Mouse (Mus musculus) thymus, adult 2 months (tissue): Measurements from ENCODE around the gene Trip13. TPM values are rescaled to one million over a fixed set of nuclear protein-coding genes. Genes with fewer than 3 reads are reported as not detected.
A peak's percentile ranks its signal among the peaks of the same experiment; 100 is the strongest.

Experiments used
- DNase-seq: peaks from one replicate; pipeline ENCODE4 v3.0.0; 2021
- H3K27ac ChIP-seq: fragments of 200-500 bp; 2 replicates; pipeline ENCODE4 v1.5.1; 2012; ENCODE audit warnings: low read length, control low read depth; ENCODE audit not compliant: control insufficient read depth, insufficient read depth
- H3K27me3 ChIP-seq: fragments of 200-500 bp; 2 replicates; pipeline ENCODE4 v1.6.1; 2012; ENCODE audit warnings: mild to moderate bottlenecking, low read length, moderate library complexity, mixed read lengths; ENCODE audit not compliant: control insufficient read depth, insufficient read depth
- H3K36me3 ChIP-seq: fragments of 200-500 bp; 2 replicates; pipeline ENCODE4 v1.6.1; 2012; ENCODE audit warnings: mild to moderate bottlenecking, low read length, moderate library complexity; ENCODE audit not compliant: control insufficient read depth, insufficient read depth
- H3K4me1 ChIP-seq: fragments of 200-500 bp; replicated peaks from 2 replicates; pipeline ENCODE4 v1.6.1; 2012; ENCODE audit warnings: low read length; ENCODE audit not compliant: control insufficient read depth, insufficient read depth
- H3K4me3 ChIP-seq: fragments of 200-500 bp; 2 replicates; pipeline ENCODE4 v1.5.1; 2012; ENCODE audit warnings: mild to moderate bottlenecking, low read length, control low read depth, moderate library complexity; ENCODE audit not compliant: control insufficient read depth, insufficient read depth
- CTCF ChIP-seq: fragments of 200-500 bp; IDR thresholded peaks from 2 replicates; pipeline ENCODE4 v1.5.1; 2012; ENCODE audit warnings: mild to moderate bottlenecking, control low read depth, low read length, moderate library complexity, borderline replicate concordance; ENCODE audit not compliant: control insufficient read depth, poor library complexity, insufficient read depth; ENCODE audit errors: extremely low read depth
- POLR2A ChIP-seq: fragments of 200-500 bp; IDR thresholded peaks from 2 replicates; pipeline ENCODE4 v1.6.1; 2012; ENCODE audit warnings: mild to moderate bottlenecking, low read length, control low read depth, moderate library complexity; ENCODE audit not compliant: control insufficient read depth, poor library complexity, insufficient read depth; ENCODE audit errors: extremely low read depth
- WGBS: fragments of 180-500 bp; shearing (Covaris S2); methylation state at CpG from one replicate; pipeline ENCODE4 v1.1.7; 2018; 5-methylcytosine and 5-hydroxymethylcytosine counted together
- polyA plus RNA-seq: library from polyadenylated mRNA; depleted of rRNA; stranded (reverse); fragments of >200 nt; gene quantifications from 2 replicates; pipeline ENCODE4 v1.2.3, GENCODE M21; 2012

Trip13 gene
- polyA plus RNA-seq, 1 experiment, result 3.7 TPM

DNA sequence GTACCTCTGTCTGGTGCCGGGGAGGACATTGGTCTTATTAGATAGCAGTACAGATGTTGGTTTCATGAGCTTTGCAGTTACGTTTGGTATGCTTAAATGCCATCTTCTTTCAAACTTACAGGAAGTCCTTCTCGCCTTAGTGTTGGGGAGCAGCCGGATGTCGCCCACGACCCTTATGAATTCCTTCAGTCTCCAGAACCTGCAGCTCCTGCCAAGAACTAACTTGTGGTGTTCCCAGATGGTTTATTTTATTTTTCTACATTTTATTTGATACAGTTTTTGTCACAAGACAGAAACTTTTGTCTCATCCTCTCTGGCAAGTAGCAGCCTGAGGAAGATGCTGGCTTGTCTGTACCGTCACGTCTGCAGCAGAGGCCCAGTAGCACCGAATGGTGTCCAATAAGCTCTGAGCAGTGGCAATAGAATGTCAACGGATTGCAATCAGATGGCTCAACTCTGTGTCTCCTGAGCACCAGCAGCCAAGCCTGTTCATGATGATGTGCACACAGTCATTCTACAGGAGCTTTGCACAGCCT lies 22.6 kb upstream of the Trip13 start:
- Histone ChIP-seq H3K27me3 (no peaks in the 10 kb centered on the region), H3K4me1 (no peaks in the 10 kb centered on the region), H3K36me3 (peaks cover 49% of the 10 kb centered on the region), H3K27ac (no peak overlapping the region), H3K4me3 (no peak overlapping the region)
- 95% methylated on average over 10 of the region's 10 CpGs for WGBS
- DNase-seq, result no peak
- TF ChIP-seq POLR2A, result no peak
- TF ChIP-seq CTCF, result no peak

DNA sequence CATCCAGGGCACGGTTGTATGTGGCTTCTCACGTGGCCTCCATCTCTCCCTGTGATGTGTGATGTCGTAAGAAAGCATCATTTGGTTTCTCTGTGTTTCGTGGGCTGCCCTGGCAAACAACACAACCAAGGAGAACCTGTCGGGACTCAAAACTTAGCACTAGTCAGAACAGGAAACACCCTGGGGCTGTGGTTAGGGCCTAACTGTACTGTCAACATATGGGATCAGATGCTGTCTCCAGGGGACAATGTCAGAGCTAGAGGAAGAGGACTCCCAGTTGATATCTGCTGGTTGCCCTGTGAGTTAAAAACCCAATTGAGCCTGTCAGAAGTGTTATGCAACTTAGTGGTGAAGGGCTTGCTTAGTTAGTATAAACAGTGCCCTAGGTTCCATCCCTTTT lies 17.9 kb upstream of the Trip13 start:
- H3K27me3 ChIP-seq, result no peaks in the 10 kb centered on the region
- TF ChIP-seq POLR2A (no peak), CTCF (no peak)
- H3K4me1 ChIP-seq, result no peaks in the 10 kb centered on the region
- peaks cover 88% of the 10 kb centered on the region for H3K36me3 ChIP-seq
- H3K4me3 ChIP-seq, result no peak overlapping the region
- no peak overlapping the region for H3K27ac ChIP-seq
- no peak for DNase-seq
- 33% methylated on average over 5 of the region's 5 CpGs for WGBS

DNA sequence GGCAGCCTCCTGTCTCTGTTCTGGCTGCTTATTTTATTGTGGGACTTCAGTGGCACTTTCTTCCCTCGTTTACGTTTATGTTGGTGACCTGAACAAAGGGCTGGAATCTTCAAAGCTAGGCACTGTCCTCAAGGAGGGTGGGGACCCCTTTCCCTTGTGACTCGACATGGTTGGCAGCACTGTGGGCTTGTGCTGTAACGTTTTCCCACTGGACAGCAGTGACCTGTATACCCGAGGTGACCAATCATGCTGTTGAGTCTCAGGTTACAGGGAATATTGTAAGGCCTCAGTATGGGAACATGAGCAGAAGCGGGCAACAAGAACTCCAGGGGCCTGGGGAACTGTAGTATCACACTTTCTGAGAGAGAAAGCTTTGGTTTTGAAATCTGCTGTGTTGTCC lies 17.1 kb upstream of the Trip13 start:
- Histone ChIP-seq H3K4me3 (no peak overlapping the region), H3K27ac (no peak overlapping the region), H3K4me1 (no peaks in the 10 kb centered on the region), H3K36me3 (peaks cover 88% of the 10 kb centered on the region), H3K27me3 (no peaks in the 10 kb centered on the region)
- WGBS, result 88% methylated on average over 6 of the region's 6 CpGs
- no peak for DNase-seq
- TF ChIP-seq CTCF, result no peak
- TF ChIP-seq POLR2A, result no peak

DNA sequence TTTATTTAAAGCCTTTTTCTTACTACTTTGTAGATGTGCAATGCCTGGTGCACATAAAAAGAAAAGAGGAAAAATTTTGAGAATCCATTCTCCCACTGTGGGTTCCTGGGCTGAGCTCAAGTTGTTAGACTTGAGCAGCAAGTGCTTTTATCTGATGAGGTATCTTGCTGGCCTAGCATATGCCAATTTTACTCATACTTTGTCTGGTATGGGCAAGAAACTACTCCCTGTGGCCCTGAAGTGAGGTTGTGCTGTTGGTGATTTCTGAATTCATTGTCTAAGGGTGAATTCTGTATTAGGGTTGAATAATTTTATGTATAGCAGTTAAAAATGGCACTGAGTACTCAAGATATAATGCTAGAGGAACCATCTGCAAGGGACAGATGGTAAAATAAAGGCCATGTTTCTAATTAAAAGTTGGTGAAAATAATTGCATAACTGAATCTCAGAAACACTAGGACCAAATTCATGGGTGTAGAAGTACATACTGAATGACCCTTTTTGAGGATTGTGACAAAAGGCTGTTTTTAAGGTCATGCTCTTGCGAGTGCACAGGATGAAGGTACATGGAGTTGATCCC lies 16.1 kb upstream of the Trip13 start:
- no peak overlapping the region for H3K4me3 ChIP-seq
- no peak for DNase-seq
- H3K27me3 ChIP-seq, result no peaks in the 10 kb centered on the region
- H3K36me3 ChIP-seq, result peaks cover 80% of the 10 kb centered on the region
- TF ChIP-seq POLR2A (no peak), CTCF (no peak)
- H3K4me1 ChIP-seq, result no peaks in the 10 kb centered on the region
- WGBS, result 100% methylated on average over 1 of the region's 1 CpGs
- H3K27ac ChIP-seq, result no peak overlapping the region

DNA sequence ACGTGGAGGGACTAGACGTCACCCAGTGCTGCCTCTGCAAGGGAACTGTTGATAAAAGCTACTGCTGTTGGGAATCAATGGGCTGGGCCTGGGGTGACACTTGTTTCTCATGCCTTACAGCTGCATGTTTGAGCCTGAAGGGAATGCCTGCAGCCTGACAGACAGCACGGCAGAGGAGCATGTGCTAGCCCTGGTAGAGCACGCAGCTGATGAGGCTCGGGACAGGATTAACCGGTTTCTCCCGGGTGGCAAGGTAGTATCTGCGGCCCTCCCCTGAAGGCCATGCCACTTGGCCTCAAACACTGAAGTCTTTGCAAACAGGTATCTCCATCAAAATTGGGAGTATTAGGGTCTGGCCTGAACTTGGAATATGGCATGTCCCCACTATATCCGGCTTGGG lies 7.0 kb upstream of the Trip13 start:
- Histone ChIP-seq H3K27ac (no peak overlapping the region), H3K4me1 (no peaks in the 10 kb centered on the region), H3K27me3 (no peaks in the 10 kb centered on the region), H3K4me3 (no peak overlapping the region), H3K36me3 (peaks cover 57% of the 10 kb centered on the region)
- DNase-seq, result no peak
- no peak for TF ChIP-seq POLR2A
- no peak for TF ChIP-seq CTCF
- whole genome bisulfite sequencing, result 98% methylated on average over 9 of the region's 9 CpGs

DNA sequence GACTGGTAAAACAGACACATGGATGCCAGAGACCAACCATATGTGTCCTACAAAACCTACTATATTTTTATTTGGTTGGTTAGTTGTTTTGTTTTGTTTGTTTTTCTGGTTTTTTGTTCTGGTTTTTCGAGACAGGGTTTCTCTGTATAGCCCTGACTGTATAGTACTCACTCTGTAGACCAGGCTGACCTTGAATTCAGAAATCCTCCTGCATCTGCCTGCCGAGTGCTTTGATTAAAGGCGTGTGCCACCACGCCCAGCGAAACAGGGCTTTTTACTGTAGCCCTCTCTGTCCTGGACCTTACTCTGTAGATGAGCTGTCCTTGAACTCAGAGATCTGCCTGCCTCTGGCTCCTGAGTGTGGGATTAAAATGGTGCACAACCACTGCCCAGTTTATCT lies 1.5 kb upstream of the Trip13 start:
- H3K36me3 ChIP-seq, result peaks cover 27% of the 10 kb centered on the region
- H3K4me3 ChIP-seq, result no peak overlapping the region
- H3K4me1 ChIP-seq, result peaks cover 11% of the 10 kb centered on the region
- H3K27ac ChIP-seq, result no peak overlapping the region
- WGBS, result 98% methylated on average over 5 of the region's 5 CpGs
- H3K27me3 ChIP-seq, result no peaks in the 10 kb centered on the region
- TF ChIP-seq POLR2A (no peak), CTCF (no peak)
- no peak for DNase-seq

DNA sequence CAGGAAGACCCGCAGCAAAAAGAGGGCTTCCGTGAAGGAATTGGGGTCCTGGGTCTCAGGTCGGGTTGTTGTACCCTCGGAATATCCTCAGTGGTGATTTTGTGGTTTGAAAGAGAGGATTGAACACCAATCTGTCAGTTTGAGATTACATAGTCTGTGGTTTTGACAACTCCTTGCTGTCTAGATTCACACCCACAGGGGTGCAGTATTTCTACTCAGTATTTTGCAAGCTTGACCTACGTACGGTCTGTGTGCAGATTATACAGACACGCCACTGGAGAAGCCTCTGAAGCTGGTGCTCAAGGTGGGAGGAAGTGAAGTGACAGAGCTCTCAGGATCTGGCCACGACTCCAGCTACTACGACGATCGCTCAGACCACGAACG lies 585 bp upstream of the Trip13 start:
- Histone ChIP-seq H3K36me3 (peaks cover 17% of the 10 kb centered on the region), H3K27me3 (no peaks in the 10 kb centered on the region), H3K4me1 (peaks cover 11% of the 10 kb centered on the region), H3K4me3 (peak overlapping the region; percentile 78), H3K27ac (peak overlapping the region; percentile 72; the same call in 1 of the 2 replicates)
- DNase-seq, result no peak
- WGBS, result 2% methylated on average over 13 of the region's 13 CpGs
- TF ChIP-seq POLR2A, result no peak
- no peak for TF ChIP-seq CTCF
